Mouse (Mus musculus) megakaryocyte progenitor cell, adult 5-6 weeks (primary cell): Measurements from ENCODE around the gene Lbx2. TPM values are rescaled to one million over a fixed set of nuclear protein-coding genes. Genes with fewer than 3 reads are reported as not detected.
A peak's percentile ranks its signal among the peaks of the same experiment; 100 is the strongest.

ENCODE experiments used
- ATAC-seq: replicated peaks from 2 replicates; pipeline ENCODE4 v1.8.0; 2016; ENCODE audit warnings: mild to moderate bottlenecking, moderate TSS enrichment, inconsistent platforms; ENCODE audit not compliant: poor library complexity
- total RNA-seq, 2 experiments: library from RNA; stranded (forward) in 1 of 2; stranded (reverse) in 1 of 2; fragments of 157-497, 149-512 nt in 1 of 2; fragments of 200-1000 nt in 1 of 2; gene quantifications; 2 replicates each; pipeline versions ENCODE4 v1.2.3 to v1.2.4; 2015 to 2017

The Lbx2 gene
- total RNA-seq, 2 experiments from 2014 or later, result not detected

GRCm38 (mm10) chr6:83070311-83071219 is 15.6 kb upstream of the Lbx2 start:
- ATAC-seq, result 0 out of 2 replicates have a peak, but pooled peaks have one; percentile 10

GRCm38 (mm10) chr6:83071220-83071619 is 14.9 kb upstream of the Lbx2 start:
- ATAC-seq, result no peak

DNA sequence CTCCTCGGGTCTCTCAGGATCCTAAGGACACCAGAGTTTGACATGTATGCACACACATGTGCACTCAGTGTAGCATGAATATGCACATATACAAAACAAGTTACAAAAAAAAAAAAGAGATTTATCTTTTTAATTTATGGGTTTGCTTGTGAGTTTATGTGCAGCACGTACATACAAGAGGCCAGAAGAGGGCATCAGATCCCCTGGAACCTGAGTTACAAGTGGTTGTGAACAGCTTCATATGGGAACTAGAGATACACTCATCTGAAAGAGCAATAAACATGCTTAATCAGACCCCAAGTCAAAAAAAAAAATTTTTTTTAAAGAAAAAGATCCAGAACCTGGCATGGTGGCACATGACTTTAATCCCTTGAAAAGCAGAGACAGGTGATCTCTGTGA is 11.2 kb upstream of the Lbx2 start:
- ATAC-seq, result 0 out of 2 replicates have a peak, but pooled peaks have one; percentile 19

DNA sequence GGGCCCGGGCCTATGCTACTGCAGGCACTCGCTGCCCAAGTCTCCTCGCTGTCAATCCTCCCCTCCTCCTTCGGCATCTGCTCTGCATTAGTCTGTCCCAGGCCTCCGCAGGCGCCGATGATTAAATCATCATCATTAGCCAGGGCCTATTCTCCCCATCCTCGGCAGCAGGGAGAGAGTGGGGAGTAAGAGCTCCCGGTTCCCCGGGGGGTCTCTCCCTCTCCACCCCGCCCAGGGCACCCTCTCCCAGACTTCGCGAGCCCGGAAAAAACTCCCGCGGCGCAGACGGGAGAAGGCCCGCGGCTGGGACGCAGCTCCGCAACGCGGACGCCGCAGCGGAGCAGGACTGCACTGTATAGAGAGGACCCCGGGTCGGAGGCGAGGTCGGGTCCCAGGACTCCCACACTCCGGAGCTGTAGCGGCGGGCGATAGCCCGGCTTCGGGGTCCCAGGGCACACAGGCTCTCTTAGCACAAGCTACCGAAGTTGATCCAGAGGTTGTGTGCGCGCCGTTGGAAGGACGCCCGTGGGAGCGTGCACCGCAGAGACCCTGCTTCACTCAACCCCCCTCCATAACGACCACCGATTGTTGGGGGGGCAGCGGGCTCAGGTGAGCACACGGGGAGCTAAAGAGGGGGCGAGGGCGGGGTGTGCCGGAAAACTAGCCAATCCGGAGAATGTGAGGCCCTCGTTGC is 8.4 kb upstream of the Lbx2 start, which contains the start of gene Pcgf1:
TSS of gene Pcgf1 (plus strand) at position 240 of the 694 bp plus-strand sequence.
- ATAC-seq, result peak; percentile 15

GRCm38 (mm10) chr6:83078324-83078858 is 7.8 kb upstream of the Lbx2 start:
- ATAC-seq, result peak; percentile 92

DNA sequence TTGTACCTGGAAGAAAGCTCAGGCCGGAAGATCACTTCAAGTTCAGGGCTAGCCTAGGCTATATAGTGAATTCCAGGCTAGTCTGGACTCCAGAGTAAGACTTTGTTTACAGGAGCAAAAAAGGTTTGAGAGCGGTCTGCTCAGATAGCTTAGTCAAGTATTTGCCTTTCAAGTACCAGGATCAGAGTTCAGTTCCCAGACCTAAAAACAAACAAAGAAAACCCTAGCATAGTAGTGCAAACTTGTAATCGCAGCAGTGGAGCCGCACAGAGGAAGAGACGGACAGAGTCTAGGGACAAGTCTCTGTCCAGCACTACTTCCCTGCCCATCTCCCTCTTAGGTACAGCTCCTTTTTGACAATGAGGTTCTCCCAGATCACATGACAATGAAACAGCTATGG is 6.0 kb upstream of the Lbx2 start:
- no peak for ATAC-seq

DNA sequence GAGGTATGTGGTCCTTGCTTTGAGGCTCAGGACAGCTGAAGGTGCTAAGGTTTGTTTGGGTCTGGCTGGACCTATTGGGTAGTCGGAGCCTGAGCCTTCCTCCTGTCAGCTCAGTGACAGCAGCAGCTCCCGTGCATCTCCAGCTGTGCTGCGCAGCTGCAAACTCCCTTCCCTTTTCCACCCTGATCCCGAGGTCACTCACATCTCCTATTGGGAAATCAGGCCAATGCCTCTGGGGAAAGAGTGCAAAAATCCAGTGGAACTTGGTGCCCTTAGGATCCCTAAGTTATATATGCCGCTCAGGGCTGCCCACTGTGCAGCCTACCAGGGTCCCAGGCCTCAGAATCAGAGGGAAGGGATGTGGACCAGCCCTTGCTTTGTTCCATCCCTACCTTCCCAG is 2.7 kb upstream of the Lbx2 start:
- no peak for ATAC-seq

DNA sequence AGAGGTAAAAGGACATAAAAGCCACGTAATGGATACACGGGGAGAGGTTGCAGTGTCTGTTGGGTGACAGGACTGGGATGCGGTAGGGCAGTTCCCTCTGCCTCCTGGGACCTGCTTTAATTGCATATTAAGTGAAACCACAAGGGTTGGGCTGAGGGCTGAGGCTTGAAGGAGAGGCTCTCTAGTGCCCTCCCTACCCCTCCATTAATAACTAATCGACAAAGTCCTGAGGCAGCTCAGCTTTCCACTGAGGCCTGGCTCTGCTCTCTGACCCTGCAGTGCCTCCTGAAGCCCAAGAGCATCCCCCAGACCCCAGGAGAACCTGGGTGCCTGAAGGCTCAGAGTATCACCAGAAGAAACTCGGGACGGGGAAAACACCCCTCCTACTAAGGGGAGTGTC is 1.7 kb upstream of the Lbx2 start:
- no peak for ATAC-seq

- ATAC-seq, result no peak
Observed at GRCm38 (mm10) chr6:83087205-83087925, 1.2 kb downstream of the Lbx2 start.

DNA sequence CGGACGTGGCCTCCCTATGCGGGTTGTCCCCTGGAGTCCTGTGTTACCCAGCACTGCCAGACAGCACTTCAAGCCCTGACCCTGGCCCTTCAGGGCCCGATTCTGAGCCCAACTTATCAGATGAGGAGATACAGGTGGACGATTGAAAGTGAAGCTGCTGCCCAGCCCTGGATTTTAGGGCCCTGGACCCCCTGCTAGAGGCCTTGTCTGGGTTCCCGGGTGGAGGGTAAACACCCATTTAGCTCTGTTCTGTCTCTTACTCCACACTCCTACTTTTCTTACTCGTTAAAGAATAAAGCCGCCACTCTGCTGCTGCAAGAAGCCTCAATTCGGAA is 1.7 kb downstream of the Lbx2 start:
- no peak for ATAC-seq

- ATAC-seq, result no peak
Observed at GRCm38 (mm10) chr6:83092416-83093127, 6.4 kb downstream of the Lbx2 start.

DNA sequence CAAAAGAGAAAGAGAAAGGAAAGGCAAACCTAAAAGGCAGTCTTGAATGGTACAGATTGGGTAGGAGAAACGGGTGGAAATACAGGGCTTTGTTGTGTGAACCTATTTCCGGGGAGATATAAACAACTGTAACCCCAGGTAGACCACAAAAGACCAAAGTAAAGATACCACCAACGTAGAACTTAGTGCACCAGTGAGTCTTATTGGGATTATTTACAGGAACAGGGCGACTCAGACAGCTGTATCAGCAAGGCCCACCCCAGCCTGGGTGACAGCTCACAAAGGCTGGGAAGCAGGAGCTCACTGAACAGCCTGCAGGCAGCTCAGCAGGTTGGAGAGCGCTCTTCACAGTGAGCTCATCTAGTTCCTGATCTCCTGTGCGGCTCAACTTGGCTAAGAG is 9.8 kb downstream of the Lbx2 start:
- no peak for ATAC-seq

GRCm38 (mm10) chr6:83098411-83098810 is 12.2 kb downstream of the Lbx2 start:
- ATAC-seq, result no peak

DNA sequence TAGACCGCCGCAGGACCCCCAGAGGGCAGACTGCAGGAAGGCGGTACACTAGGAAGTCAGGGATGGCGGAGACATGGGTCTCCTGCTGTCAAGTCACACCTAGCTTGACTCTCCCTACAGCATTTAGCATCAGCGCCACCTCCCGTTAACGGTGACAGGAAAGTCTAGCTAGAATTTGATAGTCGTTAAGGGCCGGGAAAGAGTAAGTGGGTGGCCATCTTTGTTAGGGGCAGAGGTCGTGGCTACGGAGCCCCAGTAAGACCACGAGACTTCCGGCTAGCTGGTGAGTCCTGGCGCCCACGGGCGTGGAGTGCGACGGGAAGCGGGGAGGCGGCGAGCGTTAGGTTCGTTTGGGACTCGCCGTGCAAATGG is 15.1 kb downstream of the Lbx2 start, which contains the start of the genes Ccdc142 and Gm42688:
TSS of gene Ccdc142 (plus strand) at position 286 of the 372 bp plus-strand sequence.
TSS of gene Gm42688 (plus strand) at position 302 of the 372 bp plus-strand sequence.
- peak; percentile 87 for ATAC-seq

GRCm38 (mm10) chr6:83101688-83102556 is 15.8 kb downstream of the Lbx2 start:
- peak; percentile 70 for ATAC-seq

- no peak for ATAC-seq
Observed at GRCm38 (mm10) chr6:83103130-83103650, 17.0 kb downstream of the Lbx2 start.

- ATAC-seq, result no peak
Observed at GRCm38 (mm10) chr6:83104158-83104557, 18.0 kb downstream of the Lbx2 start.

DNA sequence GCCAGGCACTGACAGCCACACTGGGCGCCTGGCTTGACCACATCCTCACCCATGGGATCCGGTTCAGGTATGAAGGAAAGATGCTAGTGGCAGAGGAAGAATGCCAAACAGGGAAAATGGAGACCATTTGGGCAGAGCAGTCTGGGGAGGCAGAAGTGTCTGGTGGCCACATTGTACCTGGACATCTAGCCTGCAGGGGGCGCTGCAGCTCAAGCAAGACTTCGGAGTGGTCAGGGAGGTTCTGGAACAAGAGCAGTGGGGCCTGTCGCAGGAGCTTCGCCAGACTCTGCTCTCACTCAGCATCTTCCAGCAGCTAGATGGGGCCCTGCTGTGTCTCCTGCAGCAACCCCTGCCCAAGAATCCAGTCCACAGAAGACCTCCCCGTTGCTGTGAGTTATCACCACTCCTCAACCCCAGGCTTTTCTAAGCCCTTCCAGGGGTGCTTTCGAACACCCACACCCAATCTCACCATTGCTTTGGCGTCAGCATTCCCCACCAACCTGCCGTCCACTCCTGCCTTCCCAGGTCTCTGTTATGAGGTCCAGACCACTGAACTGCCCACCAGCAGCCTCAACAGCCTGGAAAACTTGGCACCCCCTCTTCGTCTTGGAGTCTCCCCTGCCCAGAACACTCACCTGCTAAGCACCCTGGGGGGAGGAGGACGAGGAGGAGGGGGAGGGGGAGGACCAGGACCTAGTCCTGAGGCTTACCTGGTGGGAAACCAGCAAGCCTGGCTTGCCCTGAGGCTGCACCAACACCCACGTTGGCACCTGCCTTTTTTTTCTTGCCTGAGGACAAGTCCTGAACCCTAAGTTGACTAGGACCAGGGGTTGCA is 21.6 kb downstream of the Lbx2 start:
- ATAC-seq, result peak; percentile 73
